Mouse (Mus musculus) heart, adult 10 weeks (tissue): ENCODE data around the gene Cactin. TPM values are rescaled to one million over a fixed set of nuclear protein-coding genes. Genes with fewer than 3 reads are reported as not detected.

Experiments used
- polyA plus RNA-seq: library from polyadenylated mRNA; stranded (reverse); fragments of 350-450 nt; fragmentation: Illumina TruSeq; extraction: RNeasy Lipid Tissue Mini Kit (QIAGEN cat#74804); gene quantifications from one replicate; pipeline ENCODE4 v1.2.3, GENCODE M21; 2014; ENCODE audit warnings: low read depth, low replicate concordance

Cactin gene
- polyA plus RNA-seq, result 15.5 TPM

GRCm38 (mm10) chr10:81320550-81321347 is at the start of gene Cactin:
Gene Cactin (plus strand): TSS chr10:81321103.

GRCm38 (mm10) chr10:81291511-81292104 is 29.3 kb upstream of the Cactin start, which contains the start of gene Tjp3:
Gene Tjp3 (minus strand): TSS chr10:81291581.

GRCm38 (mm10) chr10:81292554-81293333 is 28.2 kb upstream of the Cactin start, which contains the start of gene Pip5k1c:
Gene Pip5k1c (plus strand): TSS chr10:81292963.

GRCm38 (mm10) chr10:81328386-81328785 is 7.5 kb downstream of the Cactin start, which contains the start of gene Tbxa2r:
Gene Tbxa2r (plus strand): TSS chr10:81328731.

GRCm38 (mm10) chr10:81342686-81343505 is 22.0 kb downstream of the Cactin start, which contains the start of gene Gipc3:
Gene Gipc3 (minus strand): TSS chr10:81343266.

GRCm38 (mm10) chr10:81350351-81351063 is 29.6 kb downstream of the Cactin start, which contains the start of gene Hmg20b:
Gene Hmg20b (minus strand): TSS chr10:81350480.

GRCm38 (mm10) chr10:81356991-81357844 is 36.3 kb downstream of the Cactin start, which contains the start of gene Mfsd12:
Gene Mfsd12 (plus strand): TSS chr10:81357491.

GRCm38 (mm10) chr10:81365672-81366476 is 45.0 kb downstream of the Cactin start, which contains the start of gene 4930404N11Rik:
Gene 4930404N11Rik (minus strand): TSS chr10:81365816.

Other genes starting within 250 kb of the Cactin start
- 0.26 TPM for gene Creb3l3, start 222.2 kb upstream of the Cactin start, polyA plus RNA-seq
- gene Map2k2, start 215.2 kb upstream of the Cactin start, polyA plus RNA-seq, result 88.4 TPM
- gene Zbtb7a, start 185.9 kb upstream of the Cactin start, polyA plus RNA-seq, result 17.1 TPM
- 17.0 TPM for gene Pias4, start 153.2 kb upstream of the Cactin start, polyA plus RNA-seq
- 1,037 TPM for gene Eef2, start 144.5 kb upstream of the Cactin start, polyA plus RNA-seq
- gene Dapk3, start 138.1 kb upstream of the Cactin start, polyA plus RNA-seq, result 33.0 TPM
- not detected for gene 4930442H23Rik, start 137.3 kb upstream of the Cactin start, polyA plus RNA-seq
- gene Nmrk2, start 119.1 kb upstream of the Cactin start, polyA plus RNA-seq, result 4.1 TPM
- gene Atcay, start 90.3 kb upstream of the Cactin start, polyA plus RNA-seq, result not detected
- gene Zfr2, start 87.9 kb upstream of the Cactin start, polyA plus RNA-seq, result 3.0 TPM
- 0.47 TPM for gene Matk, start 68.2 kb upstream of the Cactin start, polyA plus RNA-seq
- gene Mrpl54, start 54.2 kb upstream of the Cactin start, polyA plus RNA-seq, result 123 TPM
- 90.2 TPM for gene Apba3, start 54.1 kb upstream of the Cactin start, polyA plus RNA-seq
- not detected for gene Tjp3, start 29.5 kb upstream of the Cactin start, polyA plus RNA-seq
- 26.5 TPM for gene Pip5k1c, start 28.1 kb upstream of the Cactin start, polyA plus RNA-seq
- gene Tbxa2r, start 7.6 kb downstream of the Cactin start, polyA plus RNA-seq, result 2.3 TPM
- gene Gipc3, start 22.2 kb downstream of the Cactin start, polyA plus RNA-seq, result 3.9 TPM
- gene Hmg20b, start 29.4 kb downstream of the Cactin start, polyA plus RNA-seq, result 47.1 TPM
- gene Mfsd12, start 36.4 kb downstream of the Cactin start, polyA plus RNA-seq, result 6.7 TPM
- not detected for gene 4930404N11Rik, start 44.7 kb downstream of the Cactin start, polyA plus RNA-seq
- 21.5 TPM for gene Fzr1, start 57.4 kb downstream of the Cactin start, polyA plus RNA-seq
- 54.8 TPM for gene Dohh, start 63.3 kb downstream of the Cactin start, polyA plus RNA-seq
- gene Gm48551, start 63.4 kb downstream of the Cactin start, polyA plus RNA-seq, result 2.0 TPM
- gene Gm48552, start 67.9 kb downstream of the Cactin start, polyA plus RNA-seq, result not detected
- 6.5 TPM for gene Smim24, start 71.9 kb downstream of the Cactin start, polyA plus RNA-seq
- gene Nfic, start 134.5 kb downstream of the Cactin start, polyA plus RNA-seq, result 69.1 TPM
- gene Celf5, start 161.6 kb downstream of the Cactin start, polyA plus RNA-seq, result 0.50 TPM
- 59.9 TPM for gene Ncln, start 175.3 kb downstream of the Cactin start, polyA plus RNA-seq
- 0.65 TPM for gene S1pr4, start 179.0 kb downstream of the Cactin start, polyA plus RNA-seq
- gene Gna15, start 203.1 kb downstream of the Cactin start, polyA plus RNA-seq, result 2.3 TPM
- gene Gna11, start 224.1 kb downstream of the Cactin start, polyA plus RNA-seq, result 52.1 TPM
- 1,032 TPM for gene Aes, start 238.4 kb downstream of the Cactin start, polyA plus RNA-seq